Mouse (Mus musculus): ENCODE results near the gene Gstp1.

GRCm38 (mm10) chr19:4055216-4055946, 17.6 kb upstream of the Gstp1 start:
- TF ChIP-seq GATA1 (IDR thresholded peaks at IDR 0.05; ENCODE audit: borderline replicate concordance, low read length) (no peak), FLI1 (IDR thresholded peaks at IDR 0.05; ENCODE audit: low read length) (no peak)

All from megakaryocyte, embryonic 14.5 days (primary cell).